Mouse (Mus musculus) monocyte, adult 5-6 weeks (primary cell): Measurements from ENCODE around the gene Trim9. TPM values are rescaled to one million over a fixed set of nuclear protein-coding genes. Genes with fewer than 3 reads are reported as not detected.

Experiments used
- ATAC-seq: fragments of 153-309, 156-312 bp; replicated peaks from 2 replicates; pipeline ENCODE4 v1.8.0; 2017; ENCODE audit warnings: mild to moderate bottlenecking; ENCODE audit not compliant: low TSS enrichment, insufficient number of reproducible peaks, severe bottlenecking, poor library complexity, low FRiP score
- total RNA-seq: library from RNA; stranded (forward); fragments of 200-1000, 200-491, 200-594 nt; gene quantifications from 3 replicates; pipeline ENCODE4 v1.2.3, GENCODE M21; 2017

Trim9 gene
- total RNA-seq, 1 experiment from 2014 or later: not detected

DNA sequence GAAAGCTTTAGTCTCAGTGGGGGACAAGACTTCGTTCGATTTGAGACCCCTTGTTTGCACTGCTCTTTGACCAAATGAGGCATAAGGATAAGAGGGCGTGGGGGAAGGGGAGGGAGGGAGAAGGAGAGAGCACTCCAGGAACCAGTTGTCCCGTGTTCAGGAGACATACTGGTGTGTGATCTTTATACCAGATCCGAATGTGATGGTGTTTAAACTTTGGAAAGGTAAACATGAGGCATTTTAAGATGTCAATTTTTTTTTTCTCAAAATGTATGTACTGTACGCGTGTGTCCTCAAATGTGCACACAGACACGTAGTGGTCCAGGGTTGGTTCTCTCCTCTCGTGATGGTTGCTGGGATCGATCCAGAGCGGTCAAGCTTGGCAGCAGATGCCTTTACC, 119.3 kb downstream of the Trim9 start:
- ATAC-seq: no peak

DNA sequence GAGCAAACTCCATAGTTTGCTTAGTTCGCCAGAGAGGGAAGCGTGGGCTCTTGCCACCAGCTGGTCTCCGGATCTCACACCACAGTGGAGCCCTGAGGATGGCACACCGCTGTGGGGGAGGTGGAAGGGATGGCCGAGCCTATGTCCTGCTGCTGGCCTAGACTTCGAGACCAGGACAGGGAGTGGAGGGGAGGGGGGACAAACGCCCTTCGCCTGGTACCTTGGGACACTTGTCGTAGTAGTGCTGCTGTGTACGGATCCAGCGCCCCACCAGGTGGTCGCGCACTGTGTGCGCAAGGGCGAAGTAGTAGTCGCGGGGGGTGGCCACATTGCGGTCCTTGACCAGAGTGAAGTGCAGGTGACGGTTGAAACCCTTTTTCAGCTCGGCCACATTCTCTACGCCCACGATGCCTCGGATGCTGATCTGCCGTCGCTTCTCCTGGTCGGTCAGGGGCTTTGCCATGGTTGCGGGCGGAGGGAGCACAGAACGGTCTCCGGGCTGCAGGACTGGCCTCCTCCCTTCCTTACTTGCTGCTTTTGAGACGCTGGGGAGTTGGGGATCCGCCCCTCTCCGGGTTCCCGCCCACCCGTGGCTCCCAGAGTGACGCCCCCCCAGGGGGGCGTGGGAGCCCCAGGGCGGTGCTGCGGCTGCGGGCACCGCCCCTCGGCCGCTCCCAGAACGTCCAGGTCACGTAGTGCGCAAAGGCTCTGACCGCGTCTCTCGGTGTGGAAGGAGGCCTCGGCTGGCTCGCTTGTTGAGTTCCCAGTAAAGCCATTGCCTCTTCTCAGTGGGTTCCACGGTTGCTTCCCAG, 120.1 kb downstream of the Trim9 start:
- ATAC-seq: peak; percentile 72

DNA sequence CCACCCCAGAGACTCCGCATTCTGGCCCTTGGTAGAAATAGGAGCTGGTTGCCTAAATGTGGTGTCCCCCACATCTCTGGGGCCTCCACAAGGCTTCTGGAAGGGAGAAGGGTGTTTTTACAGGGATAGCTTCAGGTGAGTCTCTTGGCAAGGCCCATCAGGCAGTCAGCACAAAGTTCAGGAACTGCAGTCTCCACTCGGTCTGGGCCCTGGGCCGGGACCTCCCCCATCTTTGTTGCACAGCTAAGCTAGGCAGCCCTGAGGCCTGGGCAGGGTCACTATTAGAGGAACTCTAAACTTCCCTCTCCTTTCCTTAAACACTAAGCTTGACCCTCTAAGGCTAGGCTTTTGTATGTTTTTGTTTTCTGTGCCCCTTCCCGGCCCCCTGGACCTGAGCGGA, 120.8 kb downstream of the Trim9 start:
- ATAC-seq: peak; percentile 29; the same call in 1 of the 2 replicates

DNA sequence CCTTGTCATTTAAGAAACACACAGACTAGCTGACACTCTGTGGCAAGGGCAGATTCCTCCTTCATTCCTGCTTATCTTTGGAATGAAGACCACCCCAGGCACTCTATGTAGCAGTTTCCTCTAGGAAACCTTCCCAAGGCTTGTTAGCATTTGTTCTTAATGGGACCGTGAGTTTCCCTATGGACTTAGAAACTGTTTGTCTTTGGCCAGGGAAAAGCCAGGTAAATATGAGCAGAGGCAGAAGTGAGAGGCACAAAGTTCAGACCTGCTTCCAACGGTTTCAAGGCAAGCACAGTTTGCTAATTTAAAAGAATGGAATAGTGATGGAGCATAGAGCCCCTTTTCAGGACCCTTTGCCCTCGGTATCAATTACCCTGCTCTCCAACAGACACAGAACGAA, 124.1 kb downstream of the Trim9 start:
- ATAC-seq: no peak

DNA sequence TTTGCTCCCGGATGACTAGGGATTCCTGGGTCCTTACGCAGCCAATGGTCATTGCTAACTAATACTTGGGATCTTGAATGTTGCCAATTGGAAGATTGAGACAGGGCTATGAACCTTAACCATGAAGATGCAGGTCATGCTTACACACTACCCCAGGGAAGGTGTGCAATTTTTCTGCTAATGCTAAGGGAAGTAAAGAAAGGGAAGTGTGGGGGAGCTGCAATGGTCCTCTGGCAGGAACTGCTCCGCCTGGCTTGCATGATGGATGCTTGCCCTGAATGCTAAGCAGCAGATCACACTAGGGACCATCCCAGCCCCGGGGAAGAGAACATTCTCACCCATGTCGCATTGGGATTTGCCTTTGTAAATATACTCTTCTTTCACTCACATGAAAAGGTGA, 126.0 kb downstream of the Trim9 start:
- ATAC-seq: peak; percentile 60

DNA sequence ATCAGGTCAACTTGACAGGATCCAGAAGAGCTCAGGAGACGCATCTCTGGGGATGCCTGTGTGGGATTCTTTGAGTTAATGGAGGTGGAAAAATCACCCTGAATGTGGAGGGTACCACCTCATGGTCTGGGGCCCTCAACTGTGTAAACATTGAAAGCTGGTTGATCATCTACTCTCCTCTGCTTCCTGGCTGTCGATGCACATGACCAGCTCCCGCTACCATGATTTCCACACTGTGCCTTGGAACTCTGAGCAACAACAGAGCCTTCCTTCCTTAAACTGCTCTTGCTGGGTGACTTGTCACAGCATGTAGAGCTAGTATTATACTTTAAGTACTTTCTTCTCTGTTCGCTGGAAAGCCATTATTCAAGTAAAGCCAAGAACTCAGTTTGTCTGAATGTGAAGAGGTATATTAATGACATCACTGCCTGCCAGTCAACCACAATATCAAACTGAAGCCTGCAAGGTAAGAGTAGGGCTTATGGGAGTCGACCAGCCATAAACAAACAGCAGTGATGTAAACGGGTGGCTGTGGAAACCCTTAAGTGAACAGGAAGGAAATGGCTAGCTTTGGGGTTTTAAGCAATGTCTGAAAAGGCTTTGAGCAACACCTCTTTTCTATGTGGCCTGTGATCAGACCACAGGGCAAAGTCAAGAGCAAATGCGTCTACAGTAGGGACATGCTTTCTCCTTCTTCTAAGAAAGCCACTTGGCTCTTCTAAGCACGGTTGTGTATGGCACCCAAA, 128.4 kb downstream of the Trim9 start:
- peak; percentile 75 for ATAC-seq

DNA sequence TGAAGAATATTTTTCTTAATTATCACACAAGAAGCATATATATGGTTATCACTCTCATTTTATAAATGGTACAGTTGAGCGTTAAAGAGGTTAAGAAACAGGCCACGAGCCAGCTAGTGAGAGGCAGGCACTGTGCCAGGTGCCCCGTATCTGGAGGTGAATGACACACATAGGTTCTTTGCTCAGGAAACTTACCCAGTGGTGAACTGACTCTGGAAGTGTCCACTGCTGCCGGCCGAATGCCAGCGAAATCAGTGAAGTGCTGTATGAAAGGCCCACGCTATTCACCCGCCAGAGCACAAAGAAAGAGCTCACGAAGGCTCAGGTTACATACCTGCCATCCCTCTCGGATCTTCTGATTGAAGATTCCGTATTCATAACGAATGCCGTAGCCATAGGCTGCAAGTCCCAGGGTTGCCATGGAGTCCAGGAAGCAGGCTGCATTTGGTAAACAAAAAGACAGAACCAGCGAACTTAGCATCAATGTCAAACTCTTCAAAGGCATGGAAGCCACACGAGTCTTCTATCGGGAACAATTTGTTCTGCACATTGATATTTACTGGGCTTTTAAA, 131.1 kb downstream of the Trim9 start:
- no peak for ATAC-seq

DNA sequence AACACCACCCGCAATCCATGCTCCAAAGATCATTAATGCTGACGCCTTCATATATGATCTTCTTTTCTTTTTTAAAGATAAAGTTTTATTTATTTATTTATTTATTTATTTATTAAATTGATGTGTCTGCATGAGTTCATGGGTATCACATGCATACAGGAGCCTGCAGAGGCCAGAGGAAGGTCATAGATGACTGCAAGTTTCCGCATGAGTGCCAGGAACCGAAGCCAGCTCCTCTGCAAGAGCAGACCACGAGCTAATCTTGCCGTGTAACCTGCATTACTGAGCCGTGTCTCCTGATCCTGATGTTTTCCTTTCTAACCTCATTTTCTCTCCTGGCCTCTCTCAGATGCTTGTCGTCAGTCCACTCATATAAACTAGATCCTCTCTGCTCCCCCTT, 133.1 kb downstream of the Trim9 start:
- no peak for ATAC-seq

DNA sequence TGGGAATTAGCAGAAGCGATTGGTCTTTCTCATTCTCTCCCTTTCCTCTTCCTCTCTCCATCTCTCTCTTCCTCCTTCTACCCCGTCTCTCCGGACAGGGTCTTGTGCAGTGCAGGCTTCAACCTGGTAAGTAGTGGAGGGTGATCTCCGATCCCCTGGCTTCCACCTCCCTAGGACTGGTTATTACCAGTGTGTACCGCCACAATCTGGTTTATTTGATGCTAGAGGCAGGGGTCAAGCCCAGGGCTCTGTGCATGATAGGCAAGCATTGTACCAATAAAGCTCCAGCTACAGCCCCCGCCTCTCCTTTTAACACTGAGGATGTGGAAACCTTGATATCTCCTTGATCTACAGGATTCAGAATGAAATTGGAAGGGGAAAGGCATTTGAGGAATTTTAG, 133.8 kb downstream of the Trim9 start:
- ATAC-seq: no peak

DNA sequence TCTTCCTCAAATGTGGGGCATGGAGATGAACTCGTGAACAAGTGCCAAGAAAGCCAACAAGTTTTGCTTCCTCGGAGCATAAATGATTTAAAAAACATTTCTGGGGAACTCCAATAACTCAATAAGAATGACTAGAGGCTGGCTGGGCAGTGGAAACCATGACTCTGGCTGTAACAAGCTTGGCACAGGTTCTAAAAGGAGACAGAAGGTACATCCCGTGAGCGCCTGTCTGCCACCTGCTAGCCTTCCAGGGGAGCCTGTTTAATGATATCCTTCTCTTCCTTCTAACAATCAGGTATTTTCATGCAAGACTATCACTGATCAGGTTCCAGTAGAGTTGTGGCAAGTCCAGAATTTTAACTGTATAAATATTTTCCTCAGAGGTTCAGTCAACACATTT, 134.9 kb downstream of the Trim9 start:
- ATAC-seq: no peak

DNA sequence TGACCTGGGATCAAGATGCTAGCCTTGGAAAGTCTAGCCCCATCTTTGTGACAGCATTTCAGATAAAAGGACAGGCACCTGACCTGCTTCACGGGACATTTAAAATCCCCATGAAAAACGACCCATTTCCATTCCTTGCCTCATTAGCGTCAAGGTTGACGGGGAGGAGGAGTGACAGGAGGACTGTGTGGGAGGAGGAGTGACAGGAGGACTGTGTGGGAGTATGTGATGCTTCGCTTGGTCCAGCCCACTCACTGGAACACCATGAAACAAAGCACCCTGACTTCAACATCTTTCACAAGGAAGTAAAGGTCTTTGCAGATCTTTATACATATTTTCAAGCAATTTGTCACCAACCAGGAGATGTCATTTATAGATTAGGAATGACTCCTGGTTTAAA, 139.2 kb downstream of the Trim9 start:
- no peak for ATAC-seq

DNA sequence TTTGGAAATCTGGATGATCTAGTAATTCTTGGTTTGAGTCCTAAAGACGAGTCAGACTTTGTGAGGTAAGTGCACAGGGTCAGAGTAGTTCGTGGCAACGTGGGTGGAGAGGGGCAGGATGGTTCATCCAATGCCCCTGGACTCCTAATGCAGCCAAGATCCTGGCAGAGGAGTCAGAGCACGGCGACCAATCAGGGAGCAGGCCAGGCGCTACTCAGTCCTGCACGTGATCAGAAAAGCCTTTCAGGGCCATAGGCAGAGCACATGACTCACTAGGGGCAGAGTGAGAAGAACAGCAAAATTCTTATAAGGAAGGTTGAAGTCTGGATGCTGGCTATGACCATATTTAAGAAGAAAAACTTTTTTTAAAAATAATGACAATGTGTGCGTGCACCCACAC, 143.0 kb downstream of the Trim9 start:
- no peak for ATAC-seq

DNA sequence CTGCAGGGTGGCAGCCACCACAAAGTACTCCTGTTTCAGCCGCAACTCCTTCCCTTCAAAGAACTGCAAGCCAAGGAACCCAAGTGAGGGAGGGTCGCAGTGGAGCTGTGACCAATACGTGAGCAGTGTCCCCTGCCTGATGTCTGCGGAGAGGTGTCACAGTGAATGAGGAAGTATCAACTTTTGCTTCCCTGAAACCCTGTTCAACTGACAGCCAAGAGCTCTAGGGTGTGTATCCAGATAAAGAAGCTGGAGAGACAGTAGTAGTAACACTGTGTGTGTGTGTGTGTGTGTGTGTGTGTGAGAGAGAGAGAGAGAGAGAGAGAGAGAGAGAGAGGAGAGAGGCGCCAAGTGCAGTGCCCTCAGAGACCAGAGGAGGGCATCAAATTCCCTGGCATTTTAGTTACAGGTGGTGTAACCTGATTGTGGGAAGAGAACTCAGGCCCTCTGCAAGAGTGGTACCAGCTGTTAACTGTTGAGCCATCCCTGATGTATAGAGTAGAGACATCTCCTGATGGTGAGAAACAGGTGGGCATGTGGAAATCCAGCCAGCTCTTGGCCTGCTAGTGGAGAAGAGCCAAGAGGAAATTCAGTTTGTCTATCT, 145.4 kb downstream of the Trim9 start:
- 0 out of 2 replicates have a peak, but pooled peaks have one; percentile 19 for ATAC-seq

DNA sequence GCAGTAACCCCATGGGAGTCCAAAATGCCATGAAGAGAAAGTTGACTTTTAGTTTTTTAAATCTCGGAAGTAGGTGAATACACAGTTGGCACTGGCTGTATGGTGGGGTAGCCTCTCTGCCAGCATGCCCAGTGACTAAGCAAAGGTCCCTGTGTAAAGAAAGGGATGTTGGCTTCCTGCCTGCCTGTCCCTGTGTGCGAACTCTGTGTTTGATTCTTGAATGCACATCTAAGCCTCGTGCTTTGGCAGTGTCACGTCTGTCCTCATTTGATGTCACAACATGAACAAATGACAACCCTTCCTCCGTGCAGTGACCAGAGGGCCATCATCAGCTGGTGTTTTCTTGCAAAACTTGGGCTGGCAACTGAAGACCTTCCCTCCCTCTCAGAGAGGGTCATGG, 151.1 kb downstream of the Trim9 start:
- no peak for ATAC-seq

DNA sequence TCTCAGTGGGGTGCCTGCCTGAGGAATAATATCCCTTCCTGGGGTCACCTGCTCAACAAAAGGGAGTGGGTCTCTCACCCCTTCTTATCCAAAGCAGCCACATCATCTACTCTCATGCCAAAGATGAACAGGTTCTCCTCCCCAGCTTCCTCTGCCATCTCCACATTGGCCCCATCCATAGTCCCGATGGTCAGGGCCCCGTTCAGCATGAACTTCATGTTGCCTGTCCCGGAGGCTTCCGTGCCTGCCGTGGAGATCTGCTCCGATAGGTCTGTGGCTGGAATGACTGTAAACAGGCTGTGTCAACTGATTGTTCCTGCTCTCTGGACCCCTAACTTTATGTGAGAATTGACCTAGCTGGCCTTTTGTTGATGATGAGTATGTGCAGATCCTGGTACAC, 152.0 kb downstream of the Trim9 start:
- no peak for ATAC-seq

Other genes with a start within 250 kb of the Trim9 start
- 134 to 153 TPM (median 142 TPM) in 3 replicates for gene Nin, start 233.9 kb downstream of the Trim9 start, total RNA-seq
- not detected in 3 replicates for gene Abhd12b, start 193.5 kb downstream of the Trim9 start, total RNA-seq
- gene Pygl, start 116.1 kb downstream of the Trim9 start, total RNA-seq: 119 to 295 TPM (median 259 TPM) in 3 replicates
- gene Tmx1, start 105.5 kb upstream of the Trim9 start, total RNA-seq: 91.8 to 94.8 TPM (median 93.6 TPM) in 3 replicates